Mouse (Mus musculus) embryonic facial prominence, embryonic 14.5 days (tissue): ENCODE measurements around the gene Adgrf4. TPM values are rescaled to one million over a fixed set of nuclear protein-coding genes. Genes with fewer than 3 reads are reported as not detected.

Experiments
- ATAC-seq: fragments of 200-750 bp; cut with Nextera tagmentation; 2 replicates; pipeline ENCODE4 v1.8.0; 2017; ENCODE audit warnings: low read depth, moderate number of reproducible peaks, moderate TSS enrichment
- DNase-seq: peaks from one replicate; pipeline ENCODE4 v3.0.0-alpha.2; 2015; ENCODE audit warnings: low spot score
- H3K27ac ChIP-seq: fragments of 300-500 bp; sonication (generic); replicated peaks from 2 replicates; pipeline ENCODE4 v1.5.1; 2014; ENCODE audit warnings: low read depth, mild to moderate bottlenecking, low read length, moderate library complexity
- H3K27me3 ChIP-seq: fragments of 300-500 bp; sonication (generic); replicated peaks from 2 replicates; pipeline ENCODE4 v1.6.1; 2014; ENCODE audit warnings: low read length; ENCODE audit not compliant: control insufficient read depth, insufficient read depth
- H3K36me3 ChIP-seq: fragments of 300-500 bp; sonication (generic); 2 replicates; pipeline ENCODE4 v1.6.1; 2014; ENCODE audit warnings: low read length, mixed read lengths; ENCODE audit not compliant: control insufficient read depth, insufficient read depth
- H3K4me1 ChIP-seq: fragments of 300-500 bp; sonication (generic); 2 replicates; pipeline ENCODE4 v1.6.1; 2014; ENCODE audit warnings: antibody characterized with exemption, low read length; ENCODE audit not compliant: control insufficient read depth, insufficient read depth
- H3K4me2 ChIP-seq: fragments of 300-500 bp; sonication (generic); 2 replicates; pipeline ENCODE4 v1.6.1; 2014; ENCODE audit warnings: low read depth, mild to moderate bottlenecking, low read length, moderate library complexity, mixed read lengths
- H3K4me3 ChIP-seq: fragments of 300-500 bp; sonication (generic); 2 replicates; pipeline ENCODE4 v1.5.1; 2014; ENCODE audit warnings: low read depth, mild to moderate bottlenecking, low read length
- H3K9ac ChIP-seq: fragments of 300-500 bp; sonication (generic); 2 replicates; pipeline ENCODE4 v1.6.1; 2014; ENCODE audit warnings: low read depth, mild to moderate bottlenecking, low read length, moderate library complexity, mixed read lengths
- H3K9me3 ChIP-seq: fragments of 300-500 bp; sonication (generic); 2 replicates; pipeline ENCODE4 v1.6.1; 2016; ENCODE audit warnings: low read length; ENCODE audit not compliant: control insufficient read depth
- WGBS: fragments of 180-500 bp; shearing (Covaris S2); extraction: QIAGEN DNeasy Blood & Tissue Kit; methylation state at CpG from one replicate; pipeline ENCODE4 v1.1.7; 2014; 5-methylcytosine and 5-hydroxymethylcytosine counted together
- polyA plus RNA-seq: library from polyadenylated mRNA; unstranded; fragments of >200 nt; fragmentation: Nextera tagmentation; extraction: Ambion mirVana; gene quantifications from 2 replicates; pipeline ENCODE4 v1.2.1, GENCODE M21; 2014

The Adgrf4 gene
- polyA plus RNA-seq, 1 experiment from 2014 or later, result 1.9 TPM

DNA sequence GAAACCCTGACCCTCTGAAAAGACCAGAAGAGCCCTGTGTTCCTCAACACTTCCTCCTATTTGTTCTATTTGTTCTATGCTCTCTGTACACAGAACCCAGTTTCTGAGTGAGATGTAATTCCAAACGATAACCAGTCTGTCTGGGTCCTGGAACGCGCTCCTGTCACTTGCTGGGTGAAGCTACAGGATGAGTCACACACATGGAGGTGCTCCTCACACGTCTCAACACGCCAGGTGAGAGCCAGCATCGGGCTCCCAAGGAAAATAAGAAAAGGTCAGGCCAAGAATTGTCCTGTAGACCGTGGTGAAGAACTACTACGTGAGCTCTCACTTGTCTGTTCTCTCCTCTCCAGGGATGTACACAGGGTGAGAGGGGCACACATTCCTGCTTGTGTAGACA is 1.6 kb downstream of the Adgrf4 start:
- 76% methylated on average over 8 of the region's 8 CpGs for WGBS

DNA sequence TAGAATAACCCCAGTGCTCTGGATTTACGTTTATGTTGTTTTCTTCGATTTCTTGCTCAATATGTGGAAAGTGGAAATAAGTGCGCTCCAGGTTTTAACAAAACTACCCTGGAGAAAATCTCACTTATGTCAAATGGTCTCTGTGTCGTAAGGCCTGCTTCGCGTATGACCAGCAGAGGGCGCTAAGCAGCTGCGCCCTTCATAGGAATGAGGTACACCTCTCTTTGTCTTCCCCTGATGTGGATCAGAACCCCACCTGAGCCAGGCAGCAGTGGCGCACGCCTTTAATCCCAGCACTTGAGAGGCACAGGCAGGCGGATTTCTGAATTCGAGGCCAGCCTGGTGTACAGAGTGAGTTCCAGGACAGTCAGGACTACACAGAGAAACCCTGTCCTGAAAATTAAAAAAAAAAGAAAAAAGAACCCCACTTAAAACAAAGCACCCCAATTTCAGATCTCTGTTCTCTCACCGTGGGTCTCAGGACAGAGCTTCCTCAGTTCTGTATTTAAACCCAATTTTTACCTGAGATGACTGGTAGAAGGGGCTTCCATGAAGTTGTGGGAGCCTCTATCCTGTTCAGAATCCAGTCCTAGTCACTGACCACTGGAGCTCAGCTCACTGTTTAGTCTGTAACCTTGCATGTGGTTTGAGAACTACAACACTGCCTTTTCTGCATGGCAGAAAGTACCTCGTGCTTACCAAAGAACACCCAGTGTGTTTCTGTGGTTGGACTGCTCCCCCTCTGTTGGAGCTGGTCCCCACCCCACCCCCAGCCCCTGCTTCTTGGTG is 33.3 kb downstream of the Adgrf4 start:
- WGBS, result 18% methylated on average over 14 of the region's 14 CpGs
- Histone ChIP-seq H3K9ac (no peak overlapping the region), H3K9me3 (no peaks in the 10 kb centered on the region), H3K27ac (no peak overlapping the region), H3K4me3 (no peak overlapping the region), H3K27me3 (no peaks in the 10 kb centered on the region), H3K4me1 (no peaks in the 10 kb centered on the region), H3K36me3 (no peaks in the 10 kb centered on the region), H3K4me2 (no peak overlapping the region)
- peak; percentile 81; the same call in 1 of the 2 replicates for ATAC-seq
- DNase-seq, result peak; percentile 73

More for the DNA sequence above, 1.6 kb downstream of the Adgrf4 start:
- H3K4me3 ChIP-seq, result no peak overlapping the region
- ATAC-seq (0 out of 2 replicates have a peak, but pooled peaks have one; percentile 15), DNase-seq (peak; percentile 26)
- H3K4me2 ChIP-seq, result no peak overlapping the region
- no peaks in the 10 kb centered on the region for H3K27me3 ChIP-seq
- no peaks in the 10 kb centered on the region for H3K4me1 ChIP-seq
- H3K27ac ChIP-seq, result no peak overlapping the region
- H3K9me3 ChIP-seq, result no peaks in the 10 kb centered on the region
- no peaks in the 10 kb centered on the region for H3K36me3 ChIP-seq
- H3K9ac ChIP-seq, result no peak overlapping the region

DNA sequence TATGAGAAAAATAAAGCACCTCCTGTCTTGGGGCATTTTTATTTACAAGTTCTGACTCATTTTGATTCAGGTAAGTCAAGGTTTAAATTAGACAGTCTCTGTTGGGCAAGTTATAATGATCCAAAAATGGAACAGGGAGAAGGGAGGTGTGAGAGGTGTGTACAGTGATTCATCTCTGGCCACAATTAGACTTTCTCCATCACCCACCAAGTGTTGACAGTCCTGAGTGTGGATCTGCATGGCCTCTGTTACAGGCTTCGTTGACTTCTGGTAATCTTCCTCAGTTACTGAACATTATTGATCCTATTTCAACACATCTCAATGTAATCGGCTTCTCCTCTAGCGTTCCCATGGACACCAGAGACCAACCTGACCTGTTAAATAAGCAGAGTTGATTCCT is 48.7 kb downstream of the Adgrf4 start:
- no peaks in the 10 kb centered on the region for H3K27me3 ChIP-seq
- DNase-seq (no peak), ATAC-seq (no peak)
- no peaks in the 10 kb centered on the region for H3K36me3 ChIP-seq
- 82% methylated on average over 3 of the region's 3 CpGs for WGBS
- no peaks in the 10 kb centered on the region for H3K9me3 ChIP-seq
- no peaks in the 10 kb centered on the region for H3K4me1 ChIP-seq
- no peak overlapping the region for H3K27ac ChIP-seq
- no peak overlapping the region for H3K9ac ChIP-seq
- no peak overlapping the region for H3K4me3 ChIP-seq
- H3K4me2 ChIP-seq, result no peak overlapping the region

DNA sequence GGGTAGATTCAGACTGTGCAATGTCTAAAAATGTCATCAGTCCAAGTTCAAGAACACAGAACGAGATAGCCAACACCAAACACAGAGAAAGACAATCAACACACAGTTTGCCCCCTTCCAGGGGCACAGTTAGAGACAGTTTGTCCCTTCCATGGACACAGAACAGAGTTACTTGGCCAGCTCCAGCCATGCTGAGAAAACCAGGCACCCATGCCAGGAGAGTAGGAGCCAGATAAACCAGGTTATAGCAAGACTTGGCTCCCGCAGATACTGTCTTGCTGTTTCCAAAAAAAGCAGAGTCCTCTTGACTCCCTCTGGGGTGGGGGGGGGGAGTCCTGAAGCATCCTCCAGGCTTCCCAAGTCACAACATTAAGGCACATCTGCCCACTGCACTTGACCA is 61.9 kb downstream of the Adgrf4 start:
- no peaks in the 10 kb centered on the region for H3K27me3 ChIP-seq
- H3K9ac ChIP-seq, result no peak overlapping the region
- no peak for ATAC-seq
- no peak for DNase-seq
- H3K4me2 ChIP-seq, result no peak overlapping the region
- no peaks in the 10 kb centered on the region for H3K4me1 ChIP-seq
- no peaks in the 10 kb centered on the region for H3K36me3 ChIP-seq
- H3K27ac ChIP-seq, result no peak overlapping the region
- H3K4me3 ChIP-seq, result no peak overlapping the region
- no peaks in the 10 kb centered on the region for H3K9me3 ChIP-seq
- 79% methylated on average over 2 of the region's 2 CpGs for WGBS

DNA sequence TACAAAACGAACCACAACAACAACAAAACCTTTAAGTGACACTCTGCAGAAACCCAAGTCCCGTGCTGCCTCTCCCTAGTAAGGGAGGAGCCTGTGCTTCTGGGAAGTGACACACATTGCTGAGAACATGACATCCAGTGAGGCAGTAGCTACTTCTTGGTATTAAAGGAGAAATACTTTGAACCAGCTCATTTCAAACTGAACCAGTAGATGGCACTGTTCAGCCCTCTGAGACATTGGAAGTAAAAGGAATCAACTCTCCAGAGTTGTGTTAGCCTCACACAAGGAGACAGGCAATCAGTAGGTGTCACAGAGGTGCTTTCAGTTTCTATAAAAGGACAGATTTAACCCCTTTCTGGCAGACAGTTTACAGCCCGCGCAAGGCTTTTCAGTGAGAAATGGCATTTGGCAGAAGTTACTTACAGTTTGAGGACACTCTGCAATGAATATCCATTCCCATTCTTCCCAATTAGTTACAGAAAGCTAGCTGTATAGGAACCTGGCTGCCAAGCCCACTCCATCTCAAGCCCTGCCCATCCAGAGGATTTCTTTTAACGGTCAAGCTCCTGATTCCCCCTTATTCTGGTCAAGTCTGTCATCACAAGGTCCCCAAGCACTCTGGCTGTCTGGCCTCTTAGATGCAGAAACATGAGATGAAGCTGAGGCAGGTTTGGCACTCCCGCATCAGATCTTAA is 78.9 kb downstream of the Adgrf4 start:
- H3K9ac ChIP-seq, result no peak overlapping the region
- no peaks in the 10 kb centered on the region for H3K36me3 ChIP-seq
- no peaks in the 10 kb centered on the region for H3K9me3 ChIP-seq
- no peak overlapping the region for H3K27ac ChIP-seq
- 34% methylated on average over 6 of the region's 6 CpGs for WGBS
- no peaks in the 10 kb centered on the region for H3K4me1 ChIP-seq
- H3K27me3 ChIP-seq, result no peaks in the 10 kb centered on the region
- ATAC-seq (no peak), DNase-seq (peak; percentile 76)
- H3K4me3 ChIP-seq, result no peak overlapping the region
- H3K4me2 ChIP-seq, result no peak overlapping the region

DNA sequence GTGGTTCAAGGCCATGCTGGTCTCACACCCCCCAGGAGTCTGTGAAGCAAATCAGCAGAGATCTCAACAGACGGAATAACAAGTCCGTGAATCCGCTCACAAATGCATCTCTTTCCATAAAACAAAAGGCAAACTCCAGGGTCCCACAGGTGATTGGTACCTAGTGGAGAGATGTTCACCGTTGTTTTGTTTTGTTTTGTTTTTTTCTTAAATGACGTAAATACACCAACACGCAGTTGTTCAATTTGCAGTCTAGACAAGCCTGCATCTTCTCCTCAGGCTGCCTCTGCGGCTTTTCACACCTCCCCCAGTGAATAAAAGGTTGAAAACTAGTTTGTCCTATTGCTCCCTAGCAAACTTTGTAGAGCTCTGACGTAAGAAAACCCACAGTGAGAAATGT is 80.8 kb downstream of the Adgrf4 start, which contains the start of gene Opn5:
Gene Opn5 (minus strand): TSS at position 101 of the 400 bp plus-strand sequence.
- no peaks in the 10 kb centered on the region for H3K27me3 ChIP-seq
- no peak within 1 kb of the TSS for H3K9ac ChIP-seq
- no peaks in the 10 kb centered on the region for H3K36me3 ChIP-seq
- H3K4me1 ChIP-seq, result no peaks in the 10 kb centered on the region
- DNase-seq, result no peak
- ATAC-seq, result no peak
- H3K27ac ChIP-seq, result no peak within 1 kb of the TSS
- 82% methylated on average over 8 of the region's 8 CpGs for WGBS
- no peak within 1 kb of the TSS for H3K4me3 ChIP-seq
- H3K4me2 ChIP-seq, result no peak within 1 kb of the TSS
- no peaks in the 10 kb centered on the region for H3K9me3 ChIP-seq

DNA sequence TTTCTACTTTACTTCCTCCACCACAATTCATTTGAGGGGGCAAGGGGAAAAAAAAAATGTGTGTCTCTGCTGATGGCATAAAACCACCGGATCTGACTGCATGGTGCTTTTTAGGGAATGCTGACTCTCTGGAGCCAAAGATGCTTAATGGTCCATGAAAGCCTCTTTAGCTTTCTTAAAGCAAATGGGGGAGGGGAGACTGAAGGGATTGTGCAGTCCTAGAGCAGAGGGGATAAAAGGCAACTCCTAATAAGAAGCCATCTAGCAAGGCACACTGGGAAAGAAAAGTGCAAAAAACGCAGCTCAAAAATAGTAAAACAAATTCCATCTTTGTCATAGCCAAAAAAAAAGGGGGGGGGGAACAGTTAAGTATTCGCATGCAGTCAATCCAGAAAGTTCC is 83.8 kb downstream of the Adgrf4 start:
- WGBS, result 30% methylated on average over 3 of the region's 3 CpGs
- Histone ChIP-seq H3K4me3 (no peak overlapping the region), H3K27me3 (no peaks in the 10 kb centered on the region), H3K36me3 (no peaks in the 10 kb centered on the region), H3K9me3 (no peaks in the 10 kb centered on the region), H3K4me2 (no peak overlapping the region), H3K4me1 (no peaks in the 10 kb centered on the region), H3K27ac (no peak overlapping the region), H3K9ac (no peak overlapping the region)
- ATAC-seq (no peak), DNase-seq (peak; percentile 27)
